Mouse (Mus musculus): ENCODE results near the gene Trappc10.

DNA sequence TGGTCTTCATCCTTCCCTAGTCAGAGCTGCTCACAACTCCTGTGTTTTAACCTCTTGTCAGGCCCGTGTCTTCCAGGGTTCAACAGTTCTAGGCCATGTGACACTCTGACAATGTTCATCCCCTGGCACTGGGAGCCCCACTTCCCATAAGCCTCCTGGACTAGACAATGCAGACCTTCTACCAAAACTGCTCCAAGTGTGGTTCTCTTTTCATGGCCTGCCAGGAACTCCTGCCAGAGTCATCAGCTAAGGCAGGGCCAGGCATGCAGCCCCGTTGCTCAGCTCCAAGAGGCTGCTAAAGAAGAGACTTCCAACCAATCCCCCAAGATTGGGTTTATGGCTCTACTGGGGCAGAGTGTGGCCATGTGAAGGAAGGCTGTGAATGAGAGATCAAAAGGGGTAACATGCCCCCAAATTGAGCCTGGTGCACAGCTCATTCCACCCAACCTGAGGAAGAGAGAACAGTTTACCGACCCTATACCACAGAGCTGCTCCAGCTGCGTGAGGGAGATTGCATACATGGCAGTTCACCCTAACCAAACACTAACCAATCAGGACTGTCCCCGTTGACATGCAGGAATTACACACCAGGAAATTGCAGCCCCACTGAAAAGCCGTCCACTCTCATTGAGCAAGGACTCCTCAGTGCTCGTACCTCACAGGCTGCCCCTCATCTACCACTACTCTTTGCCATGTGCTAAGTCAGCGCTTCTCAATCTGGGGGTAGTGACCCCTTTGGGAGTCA lies 7.4 kb downstream of the Trappc10 start:
- TF ChIP-seq CTCF (IDR thresholded peaks at IDR 0.05; ENCODE audit: extremely low read depth, insufficient read depth, insufficient read length, insufficient replicate concordance) (no peak), POLR2A (IDR thresholded peaks at IDR 0.05; ENCODE audit: low read depth, low read length) (no peak)

Data from spleen, adult 2 months (tissue).